Mouse (Mus musculus) large intestine, adult 2 months (tissue): ENCODE measurements at regions not wholly inside any gene's neighbourhood (a gene's known extent, or its start where the extent isn't known, plus 50 kb on each side); places are given as distances from the start of the nearest gene placed in this dataset.

Source experiments
- DNase-seq: peaks from one replicate; pipeline ENCODE4 v3.0.0-alpha.2; 2012; ENCODE audit warnings: low read depth, low spot score
- WGBS: fragments of 180-500 bp; shearing (Covaris S2); methylation state at CpG from one replicate; pipeline ENCODE4 v1.1.7; 2018; 5-methylcytosine and 5-hydroxymethylcytosine counted together

- WGBS, result 88% methylated on average over 2 of the region's 2 CpGs
- DNase-seq, result no peak
Observed at GRCm38 (mm10) chr2:45454811-45455210, 337.6 kb upstream of the Zeb2 start.

GRCm38 (mm10) chr2:45439146-45439545, 322.0 kb upstream of the Zeb2 start:
- 86% methylated on average over 4 of the region's 4 CpGs for WGBS
- no peak for DNase-seq

GRCm38 (mm10) chr2:45438739-45439138, 321.5 kb upstream of the Zeb2 start:
- DNase-seq, result no peak
- 81% methylated on average over 9 of the region's 9 CpGs for WGBS

- WGBS, result 54% methylated on average over 6 of the region's 6 CpGs
- no peak for DNase-seq
Observed at GRCm38 (mm10) chr2:45435261-45435980, 318.2 kb upstream of the Zeb2 start.

- no peak for DNase-seq
- 87% methylated on average over 5 of the region's 5 CpGs for WGBS
Observed at GRCm38 (mm10) chr2:45434789-45435188, 317.6 kb upstream of the Zeb2 start.

GRCm38 (mm10) chr2:45434169-45434568, 317.0 kb upstream of the Zeb2 start:
- WGBS, result 100% methylated on average over 1 of the region's 1 CpGs
- no peak for DNase-seq

GRCm38 (mm10) chr2:45431366-45431765, 314.2 kb upstream of the Zeb2 start:
- no peak for DNase-seq
- 82% methylated on average over 4 of the region's 4 CpGs for WGBS

GRCm38 (mm10) chr2:45421774-45422173, 304.6 kb upstream of the Zeb2 start:
- 92% methylated on average over 1 of the region's 1 CpGs for WGBS
- DNase-seq, result no peak

GRCm38 (mm10) chr2:45408136-45408535, 290.9 kb upstream of the Zeb2 start:
- DNase-seq, result no peak
- WGBS, result 90% methylated on average over 8 of the region's 8 CpGs

GRCm38 (mm10) chr2:45389902-45390492, 272.8 kb upstream of the Zeb2 start:
- no peak for DNase-seq

- WGBS, result 81% methylated on average over 4 of the region's 4 CpGs
- no peak for DNase-seq
Observed at GRCm38 (mm10) chr2:45371268-45371667, 254.1 kb upstream of the Zeb2 start.

- WGBS, result 9% methylated on average over 1 of the region's 1 CpGs
- no peak for DNase-seq
Observed at GRCm38 (mm10) chr2:45370615-45370968, 253.4 kb upstream of the Zeb2 start.

- 55% methylated on average over 5 of the region's 5 CpGs for WGBS
- no peak for DNase-seq
Observed at GRCm38 (mm10) chr2:45369914-45370614, 252.9 kb upstream of the Zeb2 start.

GRCm38 (mm10) chr2:45369432-45369831, 252.2 kb upstream of the Zeb2 start:
- 89% methylated on average over 4 of the region's 4 CpGs for WGBS
- DNase-seq, result no peak

GRCm38 (mm10) chr2:45367436-45368193, 250.4 kb upstream of the Zeb2 start:
- WGBS, result 68% methylated on average over 10 of the region's 10 CpGs
- no peak for DNase-seq

GRCm38 (mm10) chr2:45357266-45357665, 240.1 kb upstream of the Zeb2 start:
- WGBS, result 83% methylated on average over 7 of the region's 7 CpGs
- no peak for DNase-seq

GRCm38 (mm10) chr2:45356558-45357170, 239.5 kb upstream of the Zeb2 start:
- no peak for DNase-seq
- 90% methylated on average over 8 of the region's 8 CpGs for WGBS

GRCm38 (mm10) chr2:45356021-45356420, 238.8 kb upstream of the Zeb2 start:
- no peak for DNase-seq
- WGBS, result 97% methylated on average over 12 of the region's 12 CpGs

- 60% methylated on average over 1 of the region's 1 CpGs for whole genome bisulfite sequencing
- no peak for DNase-seq
Observed at GRCm38 (mm10) chr2:45351529-45352133, 234.4 kb upstream of the Zeb2 start.

- 81% methylated on average over 5 of the region's 5 CpGs for WGBS
- DNase-seq, result no peak
Observed at GRCm38 (mm10) chr2:45346358-45346757, 229.2 kb upstream of the Zeb2 start.
